Mouse (Mus musculus) cortical plate, adult 2 months (tissue): ENCODE measurements at regions not wholly inside any gene's neighbourhood (a gene's known extent, or its start where the extent isn't known, plus 50 kb on each side); places are given as distances from the start of the nearest gene placed in this dataset.

ENCODE experiments used
- CTCF ChIP-seq: fragments of 200-500 bp; IDR thresholded peaks from 2 replicates; pipeline ENCODE4 v1.5.1; 2011; ENCODE audit warnings: mild to moderate bottlenecking, control low read depth, low read length; ENCODE audit not compliant: insufficient read depth; ENCODE audit errors: extremely low read depth
- POLR2A ChIP-seq: fragments of 200-500 bp; IDR thresholded peaks from 2 replicates; pipeline ENCODE4 v1.6.1; 2011; ENCODE audit warnings: mild to moderate bottlenecking, low read length, control low read depth; ENCODE audit not compliant: insufficient read depth; ENCODE audit errors: extremely low read depth

DNA sequence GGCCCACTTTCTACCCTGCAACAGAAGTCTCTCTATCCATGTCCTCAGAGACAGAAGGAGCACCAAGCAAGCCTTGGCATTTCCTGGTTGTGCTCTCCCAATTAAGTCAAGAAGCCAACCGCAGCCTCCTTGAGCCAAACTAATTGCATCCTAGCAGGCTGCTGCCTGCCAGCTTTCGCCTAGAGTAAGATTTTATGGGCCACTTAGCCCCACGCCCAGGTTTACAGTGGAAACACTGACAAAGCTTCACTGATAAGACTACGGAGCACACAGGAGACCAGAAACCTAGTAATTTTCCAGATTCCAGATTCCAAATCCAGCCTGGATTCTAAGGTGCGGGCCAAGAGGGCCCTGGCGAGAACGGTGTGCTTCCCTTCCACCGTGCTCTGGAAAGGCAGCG lies 249.0 kb upstream of the Usp24 start:
- no peak for TF ChIP-seq POLR2A
- no peak for TF ChIP-seq CTCF
